Mouse (Mus musculus) kidney, postnatal 4 days (tissue): Measurements from ENCODE around the gene Ginm1.
"Not testable (repeated sequence)": the region's sequence is repeated elsewhere in the genome, so short reads cannot be mapped to it uniquely, and the experiment has no call there.

Experiments used
- DNase-seq, 2 experiments: peaks; one replicate each; pipeline ENCODE4 v3.0.0; 2021; ENCODE audit warnings: mixed read lengths in 2 of 2

Gene Ginm1

DNA sequence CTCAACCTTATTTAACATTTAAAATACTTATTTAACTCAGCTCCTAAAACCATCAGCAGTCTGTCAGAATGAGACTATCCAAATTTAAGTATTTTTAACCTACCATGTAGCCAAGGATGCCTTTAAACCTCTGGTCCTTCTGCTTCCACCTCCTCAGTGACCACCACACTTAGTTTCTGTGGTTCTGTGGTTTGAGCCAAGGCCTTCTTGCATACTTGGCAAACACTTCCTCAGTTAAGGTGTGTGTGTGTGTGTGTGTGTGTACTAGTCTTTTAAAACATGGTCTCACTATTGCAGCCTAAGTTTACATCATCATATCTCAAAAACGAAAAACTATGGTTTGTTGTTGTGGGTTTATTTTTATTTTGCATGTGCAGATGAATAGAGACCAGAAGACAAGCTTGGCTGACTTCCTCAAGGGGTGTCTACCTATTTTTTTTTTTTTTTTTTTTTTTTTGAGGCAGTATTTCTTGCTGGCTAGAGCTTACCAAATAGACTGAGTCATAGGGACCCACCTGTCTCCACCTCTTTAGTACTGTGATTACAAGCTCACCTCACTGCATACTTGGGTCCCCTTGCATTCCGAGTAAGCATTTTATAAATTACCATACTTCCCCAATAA, 10.0 kb upstream of the Ginm1 start:
- DNase-seq = no peak

DNA sequence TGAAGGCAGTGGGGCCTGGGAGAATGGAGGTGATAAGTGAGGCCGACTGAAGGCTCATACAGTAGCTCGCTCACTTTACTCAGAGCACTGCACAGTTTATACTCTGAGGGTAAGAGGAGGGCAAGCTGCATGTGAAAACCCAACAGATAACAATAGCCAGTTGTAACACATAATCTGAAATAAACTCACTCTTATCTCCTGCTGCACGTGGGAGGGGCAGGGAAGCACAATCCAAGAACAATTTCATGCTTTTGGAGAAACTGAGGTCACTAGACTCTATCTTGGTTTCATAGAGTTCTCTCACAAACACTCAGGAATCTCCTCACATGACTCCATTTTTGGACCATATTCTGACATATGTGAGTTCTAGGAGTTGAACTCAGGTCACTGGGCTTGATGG, 8.6 kb upstream of the Ginm1 start:
- no peak for DNase-seq

DNA sequence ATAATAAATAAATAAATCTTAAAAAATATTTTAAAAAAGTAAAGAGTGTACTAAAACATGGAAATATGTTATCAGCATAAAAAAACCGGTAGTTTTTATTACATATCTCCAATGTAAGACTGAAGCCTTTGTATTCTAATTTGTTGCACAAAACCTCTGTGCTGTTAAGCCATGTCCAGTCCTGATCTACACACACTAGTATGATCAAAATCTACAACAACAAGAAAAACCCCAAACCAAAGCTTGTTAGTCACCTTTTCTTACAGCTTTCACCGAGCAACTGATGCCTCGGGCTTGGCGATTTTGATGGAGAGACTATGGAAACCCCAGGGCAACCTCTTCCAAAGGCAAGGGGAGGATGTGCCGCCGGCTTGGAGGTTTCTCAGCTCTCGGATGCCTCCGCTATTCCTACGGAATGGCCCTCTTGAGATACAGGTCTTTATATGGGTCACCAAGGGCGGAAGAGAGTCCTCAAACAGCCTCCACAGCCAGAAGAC, 322 bp downstream of the Ginm1 start:
- DNase-seq = no peak

DNA sequence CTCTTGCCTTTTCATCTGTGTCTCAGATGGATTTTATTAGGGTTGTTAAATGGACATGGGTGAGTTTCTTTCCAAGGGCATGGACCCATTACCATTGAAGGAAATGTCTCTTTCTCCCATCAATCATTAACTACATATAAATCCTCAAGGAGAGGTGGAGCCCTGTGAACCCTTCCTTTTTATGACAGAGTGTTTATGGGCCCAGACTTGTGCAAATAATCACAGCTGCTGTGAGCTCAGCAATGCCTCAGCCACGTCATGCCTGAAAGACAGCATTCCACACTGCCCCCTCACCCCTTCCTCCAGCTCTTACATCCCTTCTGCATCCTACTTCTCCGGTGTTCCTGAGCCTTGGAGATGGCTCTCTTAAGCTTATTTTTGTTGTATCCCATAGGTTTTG, 5.3 kb downstream of the Ginm1 start:
- DNase-seq = no peak

DNA sequence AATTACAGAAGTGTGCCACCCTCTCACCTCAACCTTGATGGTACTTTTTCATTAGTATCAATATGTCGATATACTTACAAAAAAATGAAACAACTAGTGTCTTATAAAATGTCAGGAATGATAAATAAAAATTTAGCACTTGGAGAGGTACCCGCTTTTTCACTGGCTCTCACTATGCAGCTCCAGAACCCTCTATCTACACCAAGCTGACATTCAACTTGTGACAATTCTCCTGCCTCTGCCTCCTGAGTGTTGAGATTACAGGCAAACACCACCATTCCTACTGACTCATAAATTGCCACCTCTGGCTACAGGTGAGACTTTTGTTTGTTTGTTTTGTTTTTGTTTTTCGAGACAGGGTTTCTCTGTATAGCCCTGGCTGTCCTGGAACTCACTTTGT, 11.4 kb downstream of the Ginm1 start:
- no peak for DNase-seq

DNA sequence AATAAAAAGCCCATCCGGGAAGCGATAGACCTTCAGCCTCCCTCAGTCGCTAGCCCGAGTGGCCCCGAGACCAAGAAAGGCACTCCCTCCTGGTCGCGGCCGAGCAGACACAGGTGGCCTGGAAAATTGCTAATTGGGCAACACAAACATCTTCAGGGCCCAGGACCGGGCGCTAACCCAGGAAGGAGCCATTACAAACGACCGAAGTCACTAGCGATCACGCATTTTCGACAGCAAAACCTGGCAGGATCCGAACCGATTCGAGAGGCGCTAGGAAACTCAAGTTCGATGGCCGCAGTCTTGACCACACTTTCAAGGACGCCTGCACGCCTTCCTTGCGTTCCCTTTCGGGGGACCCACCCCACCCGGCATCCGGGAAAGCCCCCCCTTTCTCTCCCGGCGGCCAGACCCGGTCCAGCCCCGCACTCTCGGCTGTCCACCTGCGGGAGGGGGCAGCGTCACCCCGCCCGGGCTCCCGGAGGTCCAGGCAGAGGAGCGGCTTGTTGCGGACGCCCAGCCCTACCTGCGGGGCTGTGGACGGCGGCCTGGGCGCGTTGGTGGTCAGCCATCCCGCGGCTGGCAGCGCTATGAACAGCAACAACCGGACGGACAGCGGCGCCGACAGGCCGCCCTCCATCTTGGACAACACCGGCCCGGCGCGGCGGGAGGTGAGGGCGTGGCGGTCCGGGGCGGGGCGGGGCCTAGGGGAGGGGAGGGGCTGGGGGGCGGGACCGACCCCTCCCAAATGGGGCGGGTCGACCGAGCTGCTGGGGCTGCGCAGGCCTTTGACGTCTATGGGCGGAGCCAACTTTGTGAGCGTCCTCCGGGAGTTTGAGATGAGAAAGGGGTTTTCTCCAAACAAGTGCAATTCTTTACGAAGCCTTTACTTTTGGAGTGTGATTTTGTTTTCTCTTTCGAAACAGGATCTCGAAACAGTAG, 12.1 kb downstream of the Ginm1 start:
- peak; percentile 93 to 95 for DNase-seq

DNA sequence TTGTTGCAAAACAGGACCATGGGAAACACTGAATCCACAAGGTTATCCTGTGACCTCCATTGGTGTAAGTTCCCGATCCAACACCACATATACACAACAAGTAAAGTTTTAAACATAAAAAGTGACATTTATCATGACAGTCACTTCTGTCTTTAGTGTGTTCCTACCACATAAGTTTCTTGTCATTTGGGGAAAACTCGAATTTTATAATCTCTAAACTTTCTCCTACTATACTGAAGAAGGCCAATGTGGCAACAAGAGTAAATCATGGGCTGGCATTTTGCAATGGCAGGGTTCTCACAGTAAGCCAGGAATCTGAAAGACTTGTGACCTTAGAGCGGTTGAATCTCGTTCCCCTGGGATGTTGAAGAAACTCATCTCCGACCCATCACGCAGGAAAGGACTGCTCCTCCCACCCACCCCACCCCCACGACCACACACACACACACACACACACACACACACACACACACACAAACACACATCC, 12.8 kb downstream of the Ginm1 start:
- no peak for DNase-seq

DNA sequence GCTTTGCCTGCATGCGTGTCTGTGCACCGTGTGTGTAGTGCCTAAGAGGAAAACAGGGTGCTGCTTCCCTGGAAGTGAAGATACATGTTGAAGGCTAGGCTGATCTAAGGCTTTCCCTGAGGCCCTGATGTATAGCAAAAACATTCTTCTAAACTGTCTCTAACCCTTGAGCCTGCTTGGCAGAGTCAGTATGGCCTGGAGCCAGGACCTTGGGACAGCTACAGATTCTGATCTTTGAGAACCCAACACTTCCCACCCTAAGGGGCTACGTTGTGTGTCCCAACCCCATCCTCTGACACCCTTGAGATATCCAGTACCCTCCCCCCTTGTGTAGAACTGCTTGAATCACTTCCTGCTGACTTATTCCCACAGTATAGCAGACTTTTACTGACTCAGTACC, 14.3 kb downstream of the Ginm1 start:
- DNase-seq = no peak

DNA sequence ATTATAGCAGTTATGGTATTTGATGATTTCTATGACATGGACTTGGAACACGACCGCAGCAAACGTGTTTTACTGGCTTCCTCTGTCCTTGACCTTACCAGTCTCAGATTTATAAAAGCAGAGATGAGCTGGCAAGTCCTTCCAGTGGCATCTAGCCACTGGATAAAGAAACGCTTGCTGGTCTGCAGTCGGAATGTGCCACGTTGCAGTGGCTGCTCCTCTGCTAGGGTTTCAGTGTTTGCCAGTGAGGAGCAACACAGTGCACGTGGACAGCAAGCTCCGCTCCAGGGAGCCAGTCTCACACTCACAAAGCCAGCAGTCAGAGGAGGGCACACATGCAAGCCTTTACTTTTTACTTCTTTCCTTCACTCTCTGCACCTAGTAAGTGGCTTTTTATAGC, 17.2 kb downstream of the Ginm1 start:
- no peak for DNase-seq

DNA sequence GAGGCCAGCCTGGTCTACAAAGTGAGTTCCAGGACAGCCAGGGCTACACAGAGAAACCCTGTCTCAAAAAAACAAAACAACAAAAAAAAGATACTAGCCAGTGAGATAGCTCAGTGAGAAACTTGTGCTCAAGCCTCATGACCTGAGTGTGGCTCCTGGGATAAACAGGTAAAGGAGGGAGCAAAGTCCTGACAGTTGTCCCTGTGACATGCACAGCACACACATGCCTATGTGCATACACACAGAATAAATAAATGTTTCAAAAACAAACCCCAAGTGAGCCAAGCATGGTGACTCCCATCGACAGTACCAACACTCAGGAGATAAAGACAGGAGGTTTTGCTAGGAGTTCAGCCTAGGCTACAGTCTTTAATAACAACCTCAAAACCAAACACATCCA, 19.9 kb downstream of the Ginm1 start:
- no peak for DNase-seq

DNA sequence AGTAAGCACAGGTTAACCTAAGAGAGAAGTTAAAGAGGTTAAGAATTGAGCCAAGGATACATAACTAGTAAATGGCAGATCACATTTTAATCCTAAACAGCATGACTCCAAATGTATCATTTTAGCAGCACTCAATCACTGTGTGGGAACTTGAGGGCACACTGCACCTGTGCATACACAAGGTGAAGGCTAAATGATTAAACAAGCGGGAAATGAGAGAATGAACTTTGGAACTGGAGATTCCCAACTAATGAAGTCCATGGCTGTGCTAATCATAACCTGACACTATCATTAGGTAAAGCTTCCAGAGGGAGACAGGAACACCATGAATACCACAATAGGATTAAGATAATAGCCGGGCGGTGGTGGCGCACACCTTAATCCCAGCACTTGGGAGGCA, 20.3 kb downstream of the Ginm1 start:
- no peak for DNase-seq

DNA sequence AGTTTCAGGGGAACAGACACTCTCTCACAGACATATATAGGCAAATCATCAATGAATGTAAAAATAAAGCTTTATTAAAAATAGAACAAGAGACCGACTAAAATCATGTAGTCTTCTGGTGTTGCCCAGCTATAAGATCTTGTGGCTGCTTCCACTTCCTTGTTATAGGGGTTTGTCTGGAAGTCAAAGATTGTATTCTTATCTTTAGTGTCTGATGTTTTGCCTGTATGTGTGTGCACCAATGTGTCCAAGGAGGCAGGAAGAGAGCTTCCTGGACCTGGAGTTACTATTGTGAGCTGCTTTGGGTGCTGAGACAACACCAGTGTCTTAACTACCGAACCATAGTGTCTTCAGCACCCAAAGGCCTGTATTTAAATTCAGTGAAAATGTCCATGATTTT, 35.1 kb downstream of the Ginm1 start:
- no peak for DNase-seq

DNA sequence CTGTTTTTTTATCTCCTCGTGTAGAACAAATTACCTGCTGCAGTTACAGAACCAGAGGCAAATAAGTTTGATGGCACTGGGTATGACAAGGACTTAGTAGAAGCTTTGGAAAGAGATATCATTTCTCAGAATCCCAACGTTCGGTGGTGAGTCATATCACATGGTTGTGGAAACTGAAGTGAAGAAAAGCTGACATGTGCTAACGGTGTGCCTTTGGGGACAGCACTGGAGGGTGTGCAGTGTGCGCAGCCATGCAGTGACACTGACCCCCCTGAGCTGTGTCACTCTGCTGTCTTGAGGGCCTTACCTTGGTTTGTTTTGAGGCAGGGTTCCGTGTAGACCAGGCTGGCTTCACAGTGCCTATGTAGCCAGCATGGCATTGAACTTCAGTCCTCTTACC, 43.9 kb downstream of the Ginm1 start:
- no peak for DNase-seq

DNA sequence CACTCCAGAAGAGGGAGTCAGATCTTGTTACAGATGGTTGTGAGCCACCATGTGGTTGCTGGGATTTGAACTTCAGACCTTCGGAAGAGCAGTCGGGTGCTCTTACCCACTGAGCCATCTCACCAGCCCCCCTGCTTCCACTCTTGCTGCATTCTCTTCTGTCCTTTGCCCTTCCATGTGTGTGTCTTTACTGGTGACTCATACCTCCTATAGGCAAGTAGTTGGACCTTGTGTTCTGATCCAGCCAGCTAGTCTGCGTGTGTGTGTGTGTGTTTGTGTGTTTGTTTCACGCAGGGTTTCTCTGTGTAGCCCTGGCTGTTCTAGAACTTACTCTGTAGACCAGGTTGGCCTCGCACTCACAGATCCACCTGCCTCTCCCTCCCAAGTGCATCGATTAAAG, 47.1 kb downstream of the Ginm1 start:
- not testable (repeated sequence) for DNase-seq

DNA sequence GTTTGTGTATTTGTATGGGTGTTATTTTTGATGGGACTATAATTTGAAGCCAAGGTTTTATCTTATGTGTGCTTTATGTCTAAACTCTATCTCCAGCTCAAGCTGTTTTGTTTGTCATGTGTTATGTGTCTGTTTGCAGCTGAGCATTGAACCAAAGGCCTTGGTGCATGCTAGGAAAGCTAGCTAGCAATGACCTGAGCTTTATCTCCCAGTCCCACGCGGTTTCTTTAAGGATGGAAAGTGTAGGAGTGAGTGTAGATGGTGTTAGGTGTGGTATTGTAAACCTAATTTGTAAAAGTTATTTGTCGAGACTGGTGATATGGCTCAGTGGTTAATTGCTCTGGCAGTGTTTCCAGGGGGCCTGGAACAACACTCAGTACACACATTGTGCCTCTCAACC, 54.7 kb downstream of the Ginm1 start:
- DNase-seq = no peak

DNA sequence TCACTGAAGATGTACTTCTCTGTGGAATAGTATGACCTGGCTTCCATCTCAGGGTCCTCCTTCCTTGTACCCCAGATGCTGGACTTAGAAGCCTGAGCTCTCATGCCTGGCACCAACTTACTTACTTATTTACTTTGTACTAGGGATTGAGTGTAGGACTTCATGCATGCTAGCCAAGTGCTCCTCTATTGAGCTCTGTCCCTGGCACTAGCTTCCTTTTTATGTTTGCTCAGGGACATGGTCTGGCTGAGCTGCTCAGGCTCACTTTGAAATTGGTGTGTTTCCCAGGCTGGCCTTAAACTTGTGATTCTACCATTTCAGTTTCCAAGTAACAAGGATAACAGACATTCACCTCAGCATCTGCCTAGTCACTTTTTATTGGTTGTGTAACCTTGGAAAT, 55.5 kb downstream of the Ginm1 start:
- DNase-seq = no peak

DNA sequence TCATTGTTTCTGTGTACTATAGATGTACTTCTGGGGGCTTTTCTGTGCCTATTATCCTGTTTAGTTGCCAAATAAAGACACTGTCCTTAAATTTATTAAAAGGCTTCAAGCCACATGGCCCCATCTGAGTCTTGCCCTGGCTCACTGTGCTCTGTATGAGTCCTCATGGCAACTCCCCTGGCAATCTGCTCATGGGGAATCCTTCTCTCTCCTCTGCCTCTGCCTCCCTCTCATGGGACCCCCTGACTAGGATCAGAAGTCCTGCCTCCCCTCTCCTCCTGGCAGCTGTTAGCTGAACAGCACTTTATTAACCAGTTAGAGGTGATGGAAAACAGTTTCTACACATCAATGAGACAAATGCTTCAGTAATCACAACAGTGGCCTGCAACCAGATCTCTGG, 61.0 kb downstream of the Ginm1 start:
- DNase-seq = no peak

DNA sequence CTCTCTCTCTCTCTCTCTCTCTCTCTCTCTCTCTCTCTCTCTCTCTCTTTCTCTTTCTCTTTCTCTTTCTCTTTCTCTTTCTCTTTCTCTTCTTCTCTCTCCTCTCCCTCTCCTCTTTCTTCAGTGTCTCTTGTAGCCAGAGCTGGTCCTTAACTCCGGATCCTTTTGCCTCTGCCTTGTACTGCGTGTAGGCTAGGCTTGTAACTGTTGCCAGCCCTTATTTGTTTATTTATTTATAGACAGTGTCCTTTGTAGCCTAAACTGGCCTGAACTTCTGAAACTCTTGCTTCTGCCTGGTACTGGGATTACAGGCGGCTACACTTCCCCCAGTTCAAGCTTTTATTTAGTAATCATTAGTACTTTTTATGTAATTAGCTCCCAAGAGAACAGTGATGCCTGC, 65.6 kb downstream of the Ginm1 start:
- no peak for DNase-seq

DNA sequence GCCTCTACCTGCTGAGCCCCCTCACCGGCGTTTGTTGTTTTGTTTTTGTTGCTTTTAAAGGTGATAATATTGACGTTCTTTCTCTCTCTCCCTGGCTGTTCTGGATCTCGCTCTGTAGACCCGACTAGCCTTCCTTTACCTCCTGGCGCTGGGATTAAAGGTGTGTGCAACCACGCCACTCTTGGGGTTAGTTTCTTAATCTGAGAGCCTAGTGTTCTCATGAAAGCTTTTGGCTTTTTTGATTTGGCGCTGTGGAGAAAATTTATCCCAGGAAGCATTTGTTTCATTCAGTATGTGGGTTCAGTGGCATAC, 66.2 kb downstream of the Ginm1 start:
- no peak for DNase-seq

DNA sequence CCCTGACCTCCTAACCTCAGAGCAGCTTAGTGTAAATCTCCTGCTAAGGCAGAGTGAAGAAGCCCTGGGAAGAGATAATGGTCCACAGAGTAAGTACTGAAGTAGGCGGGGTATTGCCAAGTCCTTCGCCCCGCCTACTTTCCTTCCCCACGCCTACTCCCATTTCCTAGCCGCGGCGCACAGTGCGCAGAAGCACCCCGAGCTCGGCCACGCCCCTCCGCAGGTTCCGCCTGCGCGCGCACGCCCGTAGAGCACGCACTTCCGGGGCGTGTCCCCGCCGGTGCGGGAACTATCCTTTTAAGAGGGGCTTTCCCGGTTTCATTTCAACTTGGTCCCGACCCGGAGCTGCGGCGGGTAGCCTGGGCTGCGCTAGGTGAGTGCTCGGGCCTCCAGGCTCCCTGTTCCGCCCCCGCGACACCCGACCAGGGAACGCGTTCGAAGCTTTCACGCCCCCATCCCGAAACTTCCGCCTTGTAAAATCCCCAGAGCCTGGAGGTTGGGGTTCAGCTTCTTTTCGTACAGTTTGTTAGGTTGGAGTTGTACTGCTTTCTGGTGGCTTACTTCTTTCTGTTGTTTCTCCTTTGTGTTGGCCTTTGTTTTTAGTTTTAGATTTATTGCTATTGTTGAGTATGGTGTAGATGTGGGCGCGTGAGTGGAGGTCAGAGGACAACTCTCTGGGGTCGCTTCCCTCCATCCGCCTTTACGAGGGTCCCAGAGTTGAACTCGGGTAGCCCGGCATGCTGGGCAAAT, 66.7 kb downstream of the Ginm1 start, which contains the start of gene Katna1:
TSS of gene Katna1 (plus strand) at position 250 of the 750 bp plus-strand sequence.
- peak; percentile 97 to 98 for DNase-seq
